Mouse (Mus musculus) heart, postnatal 0 days (tissue): ENCODE measurements around the gene Hist3h2a.

Experiments used
- CTCF ChIP-seq: IDR thresholded peaks from 2 replicates; pipeline ENCODE4 v1.5.1; 2016; ENCODE audit warnings: antibody characterized with exemption, control low read depth, low read depth
- EP300 ChIP-seq: IDR thresholded peaks from 2 replicates; pipeline ENCODE4 v1.6.1; 2016; ENCODE audit warnings: antibody characterized with exemption, low read depth

DNA sequence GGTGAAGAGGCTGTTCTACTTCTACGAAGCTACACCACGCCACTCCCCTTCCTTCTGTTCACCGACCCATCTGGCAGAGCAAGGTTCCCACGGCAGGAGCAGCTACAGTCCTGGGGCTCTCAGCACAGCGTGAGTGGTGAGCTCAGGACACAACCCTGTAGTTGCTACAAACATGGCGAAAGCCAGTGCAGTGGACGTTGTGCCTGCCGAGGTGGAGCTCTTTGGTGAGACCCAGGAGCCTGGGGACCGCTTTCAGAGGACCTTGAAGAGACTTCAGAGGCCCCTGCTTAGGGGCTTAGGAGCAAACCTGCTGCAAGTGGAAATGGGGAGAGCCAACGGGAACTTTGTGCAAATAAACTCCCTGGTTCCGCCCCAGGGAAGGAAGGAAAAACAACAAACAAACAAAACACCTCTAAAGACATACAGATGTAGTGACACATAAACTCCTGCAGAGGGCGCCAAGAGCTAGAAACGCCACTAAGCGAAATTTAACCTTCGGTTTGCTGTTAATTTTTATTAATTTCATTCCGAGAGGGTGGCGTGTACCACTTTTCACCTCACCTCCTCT, 39.9 kb upstream of the Hist3h2a start:
- TF ChIP-seq CTCF (peak; percentile 69), EP300 (no peak)
